Mouse (Mus musculus) lung, adult 2 months (tissue): ENCODE measurements around the gene Clec16a.

Experiments
- CTCF ChIP-seq: fragments of 200-500 bp; IDR thresholded peaks from 2 replicates; pipeline ENCODE4 v1.5.1; 2011; ENCODE audit warnings: mild to moderate bottlenecking, low read length, control low read depth; ENCODE audit not compliant: insufficient read depth
- POLR2A ChIP-seq: fragments of 200-500 bp; IDR thresholded peaks from 2 replicates; pipeline ENCODE4 v1.6.1; 2011; ENCODE audit warnings: low read depth, mild to moderate bottlenecking, control low read depth, low read length, borderline replicate concordance; ENCODE audit errors: extremely low read depth

DNA sequence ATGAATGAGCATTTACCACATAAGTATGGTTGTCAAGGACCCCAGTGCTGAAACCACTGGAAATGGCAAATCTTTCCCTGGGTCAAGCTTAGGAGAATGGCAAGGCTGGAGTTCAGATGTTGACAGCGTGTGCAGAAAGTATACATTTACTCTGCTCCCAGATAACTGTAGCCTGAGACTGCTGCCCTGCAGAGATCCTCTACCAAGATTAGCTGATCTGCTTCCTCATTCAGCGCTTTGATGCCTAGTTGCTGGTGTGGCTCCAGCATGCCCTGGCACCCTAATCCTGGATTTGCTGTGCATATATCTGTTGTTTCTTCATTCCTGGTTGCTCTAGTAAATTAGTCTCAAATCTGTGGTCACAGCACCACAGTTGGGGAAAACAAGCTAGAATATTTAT is 8.7 kb downstream of the Clec16a start:
- TF ChIP-seq CTCF: no peak
- TF ChIP-seq POLR2A: no peak
